Mouse (Mus musculus) adrenal gland, postnatal 36 days (tissue): ENCODE results near the gene Gucy1b2. TPM values are rescaled to one million over a fixed set of nuclear protein-coding genes. Genes with fewer than 3 reads are reported as not detected.

Source experiments
- DNase-seq, 2 experiments: peaks; one replicate each; pipeline ENCODE4 v3.0.0; 2021; ENCODE audit warnings: mixed read lengths in 1 of 2
- total RNA-seq, 2 experiments: library from RNA; stranded (reverse); gene quantifications; 2 replicates each; pipeline ENCODE4 v1.2.3; 2021

The Gucy1b2 gene
- total RNA-seq, 2 experiments from 2014 or later: 0.60 to 1.1 TPM

DNA sequence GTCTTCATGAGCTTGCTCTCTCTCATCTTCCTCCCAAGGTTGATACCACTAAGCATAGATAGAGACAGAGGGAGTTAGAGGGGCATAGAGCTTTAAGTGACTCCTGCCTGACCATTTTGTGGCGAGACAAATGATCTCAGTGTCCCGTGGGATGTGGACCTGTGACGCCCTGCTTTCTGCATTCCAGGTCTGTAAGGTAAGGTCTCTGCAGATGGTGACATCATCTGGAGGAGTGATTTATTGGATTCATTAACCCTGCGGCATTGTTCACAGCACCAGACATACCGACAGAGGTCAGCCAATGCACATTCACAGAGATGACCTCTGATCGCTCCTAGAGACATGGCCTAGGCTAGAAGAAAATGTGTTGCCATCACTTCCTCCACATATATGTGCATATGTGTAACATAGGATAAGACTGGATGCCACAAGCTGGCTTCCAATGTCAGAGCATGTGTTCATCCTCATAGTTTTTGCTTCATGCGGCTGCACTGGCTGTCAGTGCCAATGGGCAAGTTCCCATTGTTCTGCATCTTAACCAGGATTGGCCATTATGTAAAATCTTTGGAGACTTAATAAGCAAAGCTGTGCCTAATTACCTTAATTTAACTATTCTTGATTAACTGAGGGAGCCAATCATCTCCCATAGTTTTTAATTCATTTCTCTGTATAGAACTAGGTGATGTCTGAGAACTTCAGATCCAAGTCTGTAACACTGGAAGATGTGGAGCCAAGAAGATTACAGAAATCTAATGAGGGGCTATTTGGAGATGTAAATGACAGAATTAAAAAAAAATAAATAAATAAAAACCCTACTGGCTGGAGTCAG is 9.5 kb downstream of the Gucy1b2 start:
- DNase-seq: no peak

DNA sequence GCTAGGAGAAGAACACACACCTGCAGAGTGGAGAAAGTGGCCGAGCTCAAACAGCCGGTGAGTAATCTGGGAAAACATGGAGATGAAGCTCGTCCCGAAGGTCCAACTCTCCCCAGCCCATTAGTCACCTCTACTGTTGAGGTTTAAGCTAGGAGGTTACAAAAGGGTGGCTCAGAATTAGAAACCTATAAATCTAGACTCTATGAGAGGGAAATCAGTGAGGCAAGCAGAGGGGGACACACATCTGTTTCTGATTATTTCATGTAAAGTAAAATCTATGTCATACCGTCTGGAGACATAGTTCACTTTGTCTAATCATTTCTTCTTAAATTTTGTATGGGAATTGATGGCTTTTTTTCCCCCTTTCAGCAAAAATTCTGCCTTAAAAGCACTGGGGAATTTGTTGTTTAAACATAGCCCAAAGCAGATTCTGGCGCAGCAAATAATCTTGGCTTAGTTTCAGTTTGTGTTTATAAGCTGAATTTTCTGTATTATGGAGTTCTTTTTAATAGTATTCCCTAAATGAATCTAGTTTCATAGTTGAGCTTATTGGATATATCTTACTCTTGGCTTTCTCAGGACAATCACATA is 12.2 kb downstream of the Gucy1b2 start:
- DNase-seq: no peak

DNA sequence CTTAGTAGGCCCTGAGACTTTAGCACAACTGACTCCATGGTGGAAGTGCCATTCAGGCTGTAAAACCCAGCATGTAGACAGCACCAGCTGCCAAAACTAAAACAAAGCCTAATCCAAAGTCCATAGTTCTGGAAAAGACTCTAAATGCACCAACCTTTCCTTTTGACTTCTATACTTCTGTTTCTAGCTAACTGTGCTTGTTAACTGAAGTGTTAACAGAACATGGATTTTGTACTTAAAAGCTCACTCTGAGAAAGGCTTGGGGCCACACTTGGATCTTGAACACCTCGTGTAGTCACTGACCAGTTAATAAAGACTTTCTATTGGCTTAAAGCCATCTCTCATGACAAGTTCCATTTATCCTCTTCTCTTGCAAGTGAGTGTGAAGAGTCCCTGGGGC is 13.1 kb downstream of the Gucy1b2 start:
- no peak for DNase-seq

DNA sequence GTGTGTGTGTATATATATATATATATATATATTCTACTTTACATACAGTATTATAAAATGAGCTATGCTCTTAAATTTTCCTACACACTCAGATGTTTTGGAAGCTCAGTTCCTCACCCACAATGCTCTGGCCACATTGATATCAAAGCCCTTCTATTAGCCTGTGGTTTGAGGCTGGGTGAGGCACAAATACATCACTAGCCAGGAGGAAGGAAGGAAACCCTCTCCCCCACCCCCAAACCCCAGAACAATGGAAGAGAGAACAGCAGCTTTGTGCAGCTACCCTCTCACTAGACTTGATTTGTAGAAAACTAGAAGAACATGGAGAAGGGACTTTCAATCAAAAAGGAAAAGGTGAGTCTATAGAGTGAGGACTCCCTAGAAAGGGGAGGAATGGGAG is 16.1 kb downstream of the Gucy1b2 start:
- DNase-seq: no peak

DNA sequence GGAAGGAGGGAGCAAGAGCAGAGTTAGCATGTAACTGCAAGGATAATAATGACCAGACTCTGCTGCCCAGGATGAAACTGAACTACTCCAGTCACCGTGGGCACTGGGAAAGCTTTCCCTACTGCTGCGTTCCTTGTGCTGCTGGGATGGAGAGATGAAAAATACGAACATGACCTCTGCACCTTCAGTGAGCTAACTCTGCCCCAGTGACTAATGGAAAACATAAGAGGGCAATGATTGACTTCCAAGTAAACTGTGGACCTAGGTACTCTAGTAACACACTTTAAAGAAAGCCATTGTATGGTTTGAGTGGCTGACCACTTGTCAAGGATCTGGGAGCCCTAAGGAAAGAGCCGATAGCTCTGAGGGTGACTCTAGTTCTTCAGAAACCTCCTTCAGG is 17.9 kb downstream of the Gucy1b2 start:
- no peak for DNase-seq

DNA sequence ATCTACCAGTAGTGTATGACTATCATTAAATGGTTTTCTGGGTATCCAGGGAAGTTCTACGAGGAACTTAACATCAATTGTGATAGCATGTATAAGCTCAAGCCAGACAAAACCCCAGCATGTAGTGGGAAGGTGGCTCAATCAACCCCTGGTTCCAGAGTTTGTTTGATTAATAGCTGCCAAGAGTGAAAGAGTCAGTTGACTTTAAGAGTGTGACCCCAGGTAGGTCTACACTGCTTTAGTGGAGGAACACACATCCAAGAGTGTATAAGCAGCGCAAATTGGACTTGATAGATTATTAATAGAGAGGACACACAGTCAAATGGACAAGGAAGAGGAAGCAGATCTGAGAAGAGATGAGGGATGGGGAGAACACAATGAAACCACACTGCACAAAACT is 18.3 kb downstream of the Gucy1b2 start:
- no peak for DNase-seq

DNA sequence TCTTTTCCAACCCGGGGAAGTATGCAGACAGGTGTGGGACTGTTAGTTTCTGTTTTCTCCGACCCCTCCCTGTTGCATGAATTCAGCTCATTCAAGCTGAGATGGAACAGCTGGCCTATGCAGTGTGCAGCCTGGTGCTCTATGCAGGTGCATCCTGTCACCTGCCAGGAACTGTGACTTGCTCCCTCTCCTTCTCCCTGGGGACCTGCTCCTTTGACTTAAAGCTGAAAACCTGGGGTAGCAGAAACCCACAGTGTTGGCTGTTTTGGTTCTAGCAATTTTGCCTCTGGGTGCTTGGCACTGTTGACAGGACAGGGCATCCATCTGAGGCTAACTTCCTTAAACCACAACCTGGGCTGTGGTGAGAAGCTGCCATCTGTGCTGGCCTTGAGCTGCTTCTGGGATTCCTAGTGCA is 30.8 kb downstream of the Gucy1b2 start:
- no peak for DNase-seq

DNA sequence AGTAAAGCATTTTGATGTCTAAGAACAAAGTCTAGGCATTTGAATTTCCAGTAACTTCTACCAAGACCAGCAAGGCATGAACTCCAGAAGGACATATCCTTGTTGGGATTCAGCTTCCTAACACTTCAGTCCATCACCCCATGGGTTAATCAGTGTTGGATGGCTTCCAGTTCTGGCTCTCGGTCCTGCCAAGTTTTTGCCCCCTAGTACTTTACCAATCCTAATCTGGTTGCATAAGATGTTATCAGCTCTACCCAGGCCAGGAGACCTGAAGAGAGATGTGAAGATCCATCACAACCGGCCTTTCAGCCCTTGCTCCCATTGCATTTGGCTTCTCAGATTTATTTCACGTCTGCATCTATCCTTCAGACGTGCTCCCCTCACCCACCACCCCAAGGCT is 33.8 kb downstream of the Gucy1b2 start:
- DNase-seq: no peak

DNA sequence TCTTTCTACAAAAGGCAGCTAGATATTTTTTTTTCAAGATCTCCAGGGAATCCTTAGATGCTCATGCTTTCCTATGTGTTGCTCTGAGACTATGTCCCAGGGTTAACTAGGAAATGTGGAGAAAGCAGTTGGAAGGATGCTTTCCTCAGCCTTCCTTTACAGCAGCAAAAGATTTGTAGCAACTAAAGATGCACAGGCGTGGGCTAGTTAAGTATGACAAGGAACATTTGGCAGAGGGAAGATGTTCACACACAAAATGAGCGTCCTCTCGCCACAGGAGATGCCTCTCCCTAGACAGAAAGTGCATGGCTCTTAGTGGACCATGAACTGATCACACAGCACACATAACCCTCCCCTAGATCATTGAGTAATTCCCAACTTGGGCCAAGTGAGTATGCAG is 38.6 kb downstream of the Gucy1b2 start:
- DNase-seq: no peak

DNA sequence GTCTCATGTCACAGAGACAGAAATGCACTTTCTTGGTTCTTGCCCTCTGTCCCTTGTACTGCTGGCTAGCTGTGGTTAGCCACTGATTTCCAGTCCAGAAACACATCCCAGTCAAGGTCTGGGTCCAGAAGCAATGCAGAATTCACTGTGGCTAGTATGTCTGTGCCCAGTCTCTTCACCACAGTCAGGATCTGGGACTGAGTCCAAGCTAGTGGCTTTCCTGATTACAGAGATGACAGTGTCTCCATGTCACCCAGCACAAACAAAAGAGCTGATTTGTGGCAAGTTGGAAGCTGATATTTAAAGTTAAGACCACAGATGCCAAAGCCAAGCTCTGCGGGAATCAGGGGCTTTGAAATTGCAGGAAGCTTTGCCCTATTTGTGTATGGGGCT is 39.4 kb downstream of the Gucy1b2 start:
- peak; percentile 25 to 57 for DNase-seq

DNA sequence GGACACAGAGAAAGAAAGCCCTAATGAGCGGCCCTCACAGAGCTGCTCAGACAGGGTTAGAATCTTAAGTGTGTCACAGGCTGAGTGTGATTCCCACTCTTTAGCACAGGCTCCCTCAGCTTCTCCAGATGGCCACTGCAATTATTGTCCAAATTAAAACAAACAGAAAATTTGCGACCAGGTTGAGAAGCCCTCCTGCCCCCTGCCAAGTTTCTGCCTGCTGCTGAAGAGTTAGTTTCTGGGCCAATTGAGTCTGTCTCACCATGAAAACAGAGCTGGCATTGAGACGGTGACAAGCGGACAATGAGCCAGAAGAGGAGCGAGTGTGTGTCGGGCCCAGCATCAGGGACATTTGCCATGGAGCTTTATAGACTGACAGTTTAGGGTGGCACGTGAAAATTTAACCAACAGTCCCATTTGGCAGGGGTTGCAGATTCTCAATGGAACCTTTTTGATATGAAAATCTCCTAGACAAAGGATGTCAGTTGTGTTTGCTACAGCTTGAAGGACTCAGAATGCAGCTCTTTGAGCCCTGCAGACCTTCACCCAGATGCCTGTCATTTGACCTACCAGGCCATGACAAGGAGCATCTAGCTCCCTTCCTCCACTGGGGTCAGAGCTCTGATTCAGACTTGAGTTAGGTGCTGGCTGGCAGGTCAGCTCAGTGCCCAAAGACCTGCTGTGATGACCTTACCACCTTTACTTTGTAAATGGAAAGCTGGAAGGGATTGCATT is 39.9 kb downstream of the Gucy1b2 start:
- DNase-seq: no peak

DNA sequence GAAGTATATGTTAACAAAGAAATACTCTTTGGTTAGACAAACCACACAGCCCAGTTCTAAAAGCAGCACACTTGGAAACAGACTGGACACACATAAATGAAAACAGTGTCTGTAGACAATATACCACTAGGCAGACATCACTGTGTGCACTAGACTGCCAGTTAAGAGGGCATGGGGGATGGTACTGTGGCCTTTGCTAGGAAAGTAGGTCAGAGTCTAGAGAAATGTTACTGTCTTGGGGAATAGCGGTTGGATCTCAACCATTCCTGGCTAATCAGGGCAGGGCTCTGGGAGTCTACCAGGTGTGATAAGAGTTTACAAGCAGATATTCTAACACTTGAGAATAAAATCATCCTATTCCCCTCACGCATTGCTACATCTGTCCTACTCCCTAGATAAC is 60.7 kb downstream of the Gucy1b2 start:
- peak; percentile 15 to 38 for DNase-seq

DNA sequence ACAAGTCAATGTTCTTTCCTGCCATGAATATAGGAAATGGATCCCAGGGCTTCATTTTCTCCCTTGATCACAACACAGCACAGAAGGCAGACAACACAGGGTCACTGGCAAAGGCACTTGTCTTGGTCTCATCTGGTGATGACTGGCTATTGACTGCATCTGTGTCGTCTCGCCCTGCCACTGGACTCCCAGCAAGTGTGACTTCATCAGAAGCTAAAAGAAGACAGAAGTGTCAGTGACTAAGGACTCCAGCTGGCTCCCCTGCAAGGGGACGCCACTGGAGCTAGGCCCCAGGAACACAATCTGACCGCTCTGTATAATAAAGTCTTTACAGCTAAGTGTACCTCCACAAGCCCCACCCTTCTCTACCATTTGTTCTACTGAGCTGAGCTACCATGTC is 63.3 kb downstream of the Gucy1b2 start:
- no peak for DNase-seq

DNA sequence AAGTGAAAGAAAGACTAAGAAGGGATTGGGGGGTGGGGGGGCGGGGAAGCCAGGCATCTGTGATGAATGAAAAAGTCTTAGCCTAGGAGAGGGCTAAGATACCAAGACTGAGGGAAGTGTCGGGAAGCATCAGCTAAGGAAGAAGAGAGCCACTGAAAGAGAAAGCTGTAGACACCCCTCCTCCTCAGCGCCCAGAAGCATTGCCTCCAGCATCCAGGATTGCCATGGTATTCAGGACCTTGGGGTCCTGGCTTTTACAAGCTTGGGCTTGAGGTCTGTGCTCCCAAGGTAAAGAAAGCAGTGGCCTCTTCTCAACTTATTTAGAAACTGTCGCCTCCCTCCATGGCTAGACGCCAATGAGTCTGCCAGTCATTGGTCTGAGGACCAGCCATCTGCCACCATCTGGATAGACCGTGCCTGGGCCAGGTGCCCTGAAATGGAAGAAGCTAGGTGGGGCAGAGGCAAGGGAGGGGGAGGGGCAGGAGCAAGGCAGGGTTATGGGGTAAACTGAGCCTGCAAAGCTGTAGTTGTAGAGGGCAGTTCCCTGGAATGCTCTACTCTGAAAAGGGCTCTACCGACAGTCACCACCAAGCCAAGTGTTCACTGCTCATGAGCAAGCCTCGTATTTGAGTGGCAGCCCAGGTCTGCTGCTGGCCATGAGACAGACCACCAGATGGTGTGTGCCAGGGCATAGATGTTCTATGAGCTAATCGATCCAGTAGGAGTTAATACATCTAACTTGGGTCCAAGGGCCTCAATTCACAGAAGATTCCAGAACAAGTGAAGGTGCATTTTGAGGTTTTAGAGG is 66.2 kb downstream of the Gucy1b2 start:
- DNase-seq: no peak

DNA sequence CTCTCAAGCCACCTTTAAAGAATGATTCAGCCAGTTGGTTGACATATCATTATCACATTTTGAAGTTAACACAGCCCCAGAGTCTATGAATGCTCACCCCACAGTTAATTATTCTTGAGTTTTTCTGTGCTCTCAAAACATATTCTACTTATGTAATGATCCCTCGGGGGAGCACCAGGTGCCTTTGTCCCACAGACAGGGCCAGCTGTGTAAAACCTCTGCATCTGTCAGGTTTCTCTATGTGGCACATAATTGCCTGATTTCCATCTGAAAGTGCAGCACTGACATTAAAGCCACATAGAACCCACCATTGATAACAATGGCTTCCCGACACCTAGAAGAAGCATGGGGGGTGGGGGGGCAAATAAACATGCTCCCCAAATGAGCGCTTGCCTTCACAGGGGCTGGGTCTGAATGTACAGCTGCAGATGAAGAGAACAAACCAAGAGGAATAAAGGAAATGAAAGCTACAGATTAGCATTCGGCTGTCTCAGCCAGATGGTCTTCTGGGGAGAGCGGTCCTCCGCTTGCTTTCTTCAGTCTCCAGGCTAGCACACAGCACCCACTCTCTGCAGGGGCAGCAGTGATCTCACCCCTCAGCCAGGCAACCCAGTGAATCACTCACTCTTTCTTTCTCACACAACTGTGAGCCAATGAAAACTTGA is 66.9 kb downstream of the Gucy1b2 start:
- peak in 1 of 2 experiments; percentile 14 for DNase-seq

DNA sequence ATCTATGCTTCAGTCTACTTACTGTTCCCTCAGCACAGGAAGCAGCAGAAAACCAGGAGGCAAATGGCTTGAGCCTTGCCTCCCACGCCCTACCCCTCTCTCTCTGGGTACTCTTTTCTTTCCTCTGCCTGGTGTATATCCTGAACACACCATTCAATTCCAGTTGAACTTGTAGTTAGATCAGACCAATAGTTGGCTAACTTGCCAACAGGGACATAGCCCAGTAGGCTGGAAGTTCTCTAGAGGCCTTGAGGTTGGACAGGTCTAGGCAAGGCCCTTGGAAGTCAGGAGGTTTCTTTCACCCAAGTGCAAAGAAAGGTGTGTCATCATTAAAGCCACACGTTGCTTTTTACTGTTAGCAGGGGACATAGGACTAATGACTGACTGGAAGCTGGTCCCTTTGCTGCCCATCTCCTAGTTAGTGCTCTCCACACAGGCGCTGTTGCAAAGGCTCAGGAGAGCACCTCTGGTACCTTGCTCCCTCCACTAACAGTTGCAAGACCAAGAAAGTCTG is 72.2 kb downstream of the Gucy1b2 start:
- no peak for DNase-seq

DNA sequence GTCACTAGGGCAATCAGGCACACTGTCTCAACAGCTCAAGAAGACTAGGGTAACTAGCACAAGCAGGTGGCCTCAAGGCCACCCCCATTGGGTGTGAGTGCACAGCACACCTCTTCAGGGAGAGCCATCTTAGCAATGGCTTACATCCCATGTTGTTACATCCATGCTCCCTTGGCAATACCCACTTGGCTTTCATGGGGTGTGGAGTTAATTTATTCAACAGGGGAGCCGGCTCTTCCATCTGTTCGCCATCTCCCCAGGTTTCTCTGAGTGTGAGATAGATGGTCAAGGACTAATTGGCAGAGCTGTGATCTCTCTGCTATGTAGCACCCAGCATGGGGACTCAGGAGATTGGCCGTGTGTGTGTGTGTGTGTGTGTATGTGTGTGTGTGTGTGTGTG is 73.0 kb downstream of the Gucy1b2 start:
- no peak for DNase-seq

DNA sequence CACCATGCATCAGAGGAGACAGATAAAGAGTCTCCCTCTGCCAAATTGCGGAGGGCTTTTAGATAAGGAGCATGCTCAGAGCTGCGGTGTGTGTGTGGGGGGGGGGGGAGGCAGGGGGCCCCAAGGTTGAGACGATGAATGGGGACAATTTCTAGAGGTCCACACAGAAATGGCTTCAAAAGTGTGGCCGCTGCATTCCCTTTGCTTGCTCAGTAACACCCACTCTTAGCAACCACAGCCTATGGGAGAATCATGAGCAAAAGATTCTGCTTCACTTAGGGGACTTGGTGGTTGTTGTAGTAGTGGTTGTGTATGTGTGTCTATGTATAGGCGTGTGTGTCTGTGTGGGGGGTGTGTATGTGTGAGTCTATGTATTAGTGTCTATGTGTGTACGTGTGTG is 75.5 kb downstream of the Gucy1b2 start:
- no peak for DNase-seq

DNA sequence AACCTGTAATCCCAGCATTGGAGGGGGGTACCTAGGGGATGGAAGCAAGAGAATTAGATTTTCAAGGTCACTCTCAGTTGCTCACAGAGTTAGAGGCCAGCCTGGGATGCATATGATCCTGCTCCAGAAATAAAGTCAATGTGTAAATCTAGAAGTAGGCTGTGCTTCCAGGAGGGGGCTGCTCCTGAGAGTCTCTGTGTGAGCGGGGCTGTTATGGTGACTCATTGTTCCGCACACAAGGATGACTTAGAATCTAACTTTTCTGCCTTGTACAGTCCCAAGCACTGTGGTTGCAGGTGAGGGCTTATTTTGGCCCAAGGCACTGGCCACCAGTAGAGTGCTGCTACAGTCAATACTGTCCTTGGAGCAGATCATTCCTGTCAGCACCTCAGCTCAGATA is 76.7 kb downstream of the Gucy1b2 start:
- no peak for DNase-seq

DNA sequence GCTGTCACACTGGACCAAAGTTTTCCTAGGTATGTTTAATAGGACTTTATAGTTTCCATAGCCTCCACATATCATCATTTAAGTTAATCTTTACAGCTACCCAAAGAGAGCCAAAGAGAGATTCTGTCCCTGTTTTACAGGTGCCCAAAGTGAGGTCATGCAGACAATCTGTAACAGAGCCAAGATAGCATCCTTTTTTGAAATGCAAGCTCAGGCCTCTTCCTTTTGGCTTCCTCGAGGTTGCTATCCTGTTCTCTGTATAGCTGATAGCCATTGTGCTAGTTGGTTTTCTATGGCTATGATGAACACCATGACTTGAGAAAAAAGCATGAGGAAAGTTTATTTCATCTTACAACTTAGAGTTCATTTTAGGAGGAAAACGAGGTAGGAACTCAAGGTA is 80.0 kb downstream of the Gucy1b2 start:
- no peak for DNase-seq

DNA sequence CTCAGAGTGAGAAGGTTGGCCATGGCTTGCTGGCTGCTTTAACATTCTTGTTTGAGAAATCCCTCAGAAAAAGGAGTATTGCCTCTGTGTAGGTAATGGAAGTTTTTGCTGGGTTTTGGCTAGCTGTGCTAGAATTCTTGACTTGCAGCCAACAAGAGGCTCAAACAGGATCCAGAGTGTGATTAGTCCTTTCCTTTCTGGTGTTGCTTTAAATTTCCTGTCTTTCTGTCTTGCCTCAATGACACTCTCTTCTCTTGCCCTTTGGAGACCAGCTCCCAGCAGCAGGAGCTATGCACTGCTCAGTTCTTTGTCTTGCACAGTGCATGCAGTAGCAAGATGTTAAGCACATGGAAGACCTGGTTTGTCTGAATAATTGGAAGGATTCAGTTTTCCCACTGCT is 80.4 kb downstream of the Gucy1b2 start:
- peak; percentile 17 to 26 for DNase-seq

DNA sequence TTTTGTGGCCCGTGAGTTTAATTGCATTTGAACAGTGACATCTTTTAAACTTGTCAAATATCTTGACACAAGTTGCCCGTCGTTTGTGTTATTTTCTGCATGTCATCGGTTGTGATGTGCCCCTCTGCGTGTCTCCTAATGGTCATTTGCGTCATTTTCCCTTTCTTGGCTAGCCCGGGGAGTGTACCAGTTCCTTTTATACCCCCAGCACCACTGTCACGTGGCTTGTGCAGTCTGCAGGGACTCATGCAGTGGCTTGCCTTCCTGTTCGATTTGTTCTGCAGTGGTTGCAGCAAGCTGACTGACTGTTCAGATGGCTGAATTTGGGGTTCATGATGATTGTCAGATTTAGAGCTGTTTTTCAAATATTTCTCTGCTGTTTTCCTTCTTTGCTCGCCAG is 82.1 kb downstream of the Gucy1b2 start:
- DNase-seq: no peak
